Mouse (Mus musculus) left cerebral cortex, adult 18-20 months (tissue): ENCODE measurements around the gene Neurod6. TPM values are rescaled to one million over a fixed set of nuclear protein-coding genes. Genes with fewer than 3 reads are reported as not detected.

ENCODE experiments used
- DNase-seq, 2 experiments: peaks; one replicate each; pipeline ENCODE4 v3.0.0; 2021 to 2022; ENCODE audit warnings: low spot score in 2 of 2, mixed read lengths in 1 of 2
- total RNA-seq, 2 experiments: library from RNA; stranded (reverse); gene quantifications; 2 replicates each; pipeline ENCODE4 v1.2.3; 2021

The Neurod6 gene
- total RNA-seq, 2 experiments from 2014 or later, result 57.8 to 65.8 TPM

DNA sequence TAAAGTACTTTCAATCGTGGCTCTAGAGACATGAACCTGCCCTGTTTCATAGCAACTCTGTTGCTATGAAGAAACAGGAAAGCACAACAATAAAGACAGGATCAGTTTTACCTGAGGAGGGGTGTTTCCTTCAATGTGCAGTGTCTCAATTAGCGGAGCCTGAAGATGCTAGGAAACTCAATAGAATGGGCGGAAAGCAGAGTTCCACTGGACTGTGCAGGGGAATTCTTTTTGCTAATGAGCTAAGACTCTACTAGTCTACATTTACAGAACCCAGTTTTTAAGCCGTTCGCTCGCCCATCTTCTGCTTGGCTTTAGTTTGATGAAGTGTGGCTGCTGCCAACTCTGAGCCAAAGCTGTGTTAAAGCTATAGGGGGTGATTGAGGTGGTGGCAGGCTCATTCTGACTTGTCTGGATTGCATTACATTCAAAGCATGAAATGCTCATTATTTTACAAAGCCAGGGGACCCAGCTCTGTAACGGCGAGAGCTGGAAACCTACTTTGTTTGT lies 33.2 kb downstream of the Neurod6 start:
- DNase-seq, result peak in 1 of 2 experiments; percentile 12

- peak; percentile 6 to 36 for DNase-seq
Measured at GRCm38 (mm10) chr6:55646824-55647560, 34.1 kb downstream of the Neurod6 start.

- no peak for DNase-seq
Measured at GRCm38 (mm10) chr6:55646111-55646823, 34.8 kb downstream of the Neurod6 start.

- DNase-seq, result no peak
Measured at GRCm38 (mm10) chr6:55634662-55635061, 46.4 kb downstream of the Neurod6 start.

Other genes starting within 250 kb of the Neurod6 start
- 100 to 1,000 TPM; 121 to 135 TPM for gene Adcyap1r1, start 229.3 kb downstream of the Neurod6 start, total RNA-seq
- 1 to 10 TPM in 1 of 2 experiments, under 1 TPM in 1; 0.84 to 1.4 TPM for gene Itprid1, start 155.6 kb upstream of the Neurod6 start, total RNA-seq